Mouse (Mus musculus) spleen, postnatal 14 days (tissue): ENCODE measurements around the gene Igf1r.

ENCODE experiments used
- DNase-seq, 2 experiments: peaks; one replicate each; pipeline ENCODE4 v3.0.0; 2021 to 2022; ENCODE audit warnings: low spot score in 2 of 2

Igf1r gene

DNA sequence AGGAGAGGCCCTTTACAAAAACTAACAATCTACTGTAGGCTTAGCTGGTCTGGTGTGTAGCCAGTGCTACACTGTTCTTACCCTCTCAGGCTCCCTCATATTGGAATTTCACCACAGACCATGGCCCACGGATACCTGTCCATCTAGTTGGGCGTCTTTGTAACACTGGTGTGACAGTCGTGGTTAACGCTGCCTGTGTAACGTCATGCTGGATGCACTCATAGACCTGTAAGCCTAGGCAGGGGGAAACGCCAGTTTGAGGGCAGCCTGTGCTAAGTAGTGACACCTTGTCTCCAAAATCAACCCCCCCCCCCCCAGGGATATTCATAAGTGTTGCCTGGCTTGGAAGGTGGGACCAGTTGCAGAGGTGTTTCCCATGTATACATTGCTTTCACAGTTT is 4.7 kb downstream of the Igf1r start:
- DNase-seq: no peak

DNA sequence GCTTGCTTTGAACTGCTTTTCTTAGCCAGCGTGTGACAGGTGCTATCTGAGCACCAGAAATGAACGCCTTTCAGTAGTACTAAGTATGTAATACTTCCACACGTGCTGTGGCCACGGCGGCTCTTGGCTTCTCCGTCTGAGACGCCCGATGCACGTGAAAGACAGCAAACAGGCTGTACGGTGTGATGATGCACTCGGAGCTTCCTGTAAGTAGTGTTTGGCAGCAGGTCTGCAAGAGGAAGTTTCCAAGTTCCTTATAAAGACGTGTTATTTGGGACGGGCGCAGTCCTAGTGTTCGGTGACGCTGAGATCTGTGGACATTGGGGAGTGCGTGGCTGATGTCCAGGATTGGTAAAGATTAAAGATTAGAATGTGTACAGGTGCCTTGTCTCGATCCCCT is 5.4 kb downstream of the Igf1r start:
- DNase-seq: no peak

DNA sequence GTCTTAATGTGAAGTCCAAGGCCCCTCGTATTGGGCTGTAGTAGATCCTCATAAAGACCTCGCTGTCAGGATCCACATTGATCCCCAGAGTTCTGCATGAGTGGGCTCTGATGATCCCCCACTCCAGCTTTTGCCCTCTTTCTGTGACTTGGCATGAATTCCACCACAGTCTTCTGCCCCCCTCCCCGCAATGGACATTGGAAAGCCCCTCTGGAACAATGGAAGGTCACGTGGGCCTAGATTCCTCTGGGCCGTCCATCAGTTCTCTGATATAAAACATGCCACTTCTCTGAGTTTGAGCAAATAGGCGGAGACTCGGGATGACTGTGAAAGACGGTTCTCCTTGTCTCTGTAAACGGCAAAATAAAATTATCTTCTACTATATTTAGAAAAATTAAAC is 8.1 kb downstream of the Igf1r start:
- DNase-seq: no peak

DNA sequence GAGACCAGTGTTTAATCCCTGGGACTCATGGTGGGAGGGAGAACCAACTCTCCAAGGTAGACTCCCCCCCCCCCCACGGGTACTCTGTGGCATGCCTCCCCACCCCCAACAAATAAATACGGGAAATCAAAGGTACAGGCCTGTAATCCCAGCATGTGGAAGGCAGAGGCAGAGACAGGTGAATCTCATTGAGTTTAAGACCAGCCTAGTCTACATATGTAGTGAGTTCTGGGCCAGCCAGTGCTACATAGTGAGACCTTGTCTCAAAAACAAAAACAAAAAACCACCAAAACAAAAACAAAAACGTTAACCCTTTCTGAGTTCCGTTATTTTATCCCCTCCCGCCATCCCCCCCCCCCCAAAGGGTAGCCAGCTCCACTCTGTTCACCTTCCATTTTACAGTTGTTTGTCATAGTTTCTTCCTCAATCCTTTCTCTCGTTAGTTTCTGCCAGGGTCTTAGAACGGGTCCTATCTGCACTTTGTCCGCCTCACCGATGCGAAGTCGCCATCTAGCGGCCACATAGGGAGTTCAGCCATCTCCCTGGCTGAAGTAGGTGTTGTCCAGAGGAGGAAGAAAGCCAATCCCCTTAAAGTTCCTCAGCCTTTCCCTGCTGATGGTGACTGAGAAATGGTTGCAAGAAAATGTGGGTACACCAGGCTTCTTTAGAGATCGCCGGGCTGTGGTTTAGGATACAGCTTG is 9.1 kb downstream of the Igf1r start:
- DNase-seq: peak; percentile 57 to 76

DNA sequence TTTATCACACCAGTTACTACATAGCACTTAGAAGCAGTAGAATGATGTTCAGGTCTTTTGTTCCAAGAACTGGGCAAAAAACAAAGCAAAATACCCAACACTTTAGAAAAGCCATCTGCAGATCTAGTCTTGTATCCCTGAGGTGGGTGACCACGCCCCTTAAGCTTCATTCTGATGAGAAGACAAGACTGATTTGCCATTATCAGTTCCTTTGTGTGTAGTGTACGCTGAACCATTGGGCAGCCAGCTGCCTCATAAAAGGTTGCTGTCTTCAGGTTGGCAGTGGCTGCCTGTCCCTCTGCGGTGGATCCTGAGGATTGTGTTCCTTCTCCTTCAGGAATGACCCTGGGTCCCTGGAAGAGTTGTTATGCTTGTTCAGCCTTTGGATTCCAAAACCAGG is 11.1 kb downstream of the Igf1r start:
- DNase-seq: no peak

DNA sequence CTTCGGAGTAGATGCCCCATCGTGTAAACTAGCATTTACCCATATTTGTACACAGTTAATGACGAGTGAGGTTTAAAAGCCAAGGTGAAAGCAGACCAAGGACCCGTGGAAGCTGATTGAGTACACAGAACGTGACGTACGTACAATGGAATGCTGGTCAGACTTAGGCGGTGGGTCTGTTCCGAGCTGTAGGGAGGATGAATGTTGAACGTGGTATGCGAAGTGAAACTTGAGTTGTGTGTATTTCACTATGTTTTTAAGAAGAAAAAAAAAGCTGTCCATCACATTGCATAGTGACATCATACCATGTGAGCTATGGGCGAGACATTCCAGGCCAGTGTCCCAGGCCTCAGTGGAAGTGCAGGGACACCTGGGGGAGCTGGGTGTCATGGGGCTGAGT is 15.8 kb downstream of the Igf1r start:
- DNase-seq: no peak

DNA sequence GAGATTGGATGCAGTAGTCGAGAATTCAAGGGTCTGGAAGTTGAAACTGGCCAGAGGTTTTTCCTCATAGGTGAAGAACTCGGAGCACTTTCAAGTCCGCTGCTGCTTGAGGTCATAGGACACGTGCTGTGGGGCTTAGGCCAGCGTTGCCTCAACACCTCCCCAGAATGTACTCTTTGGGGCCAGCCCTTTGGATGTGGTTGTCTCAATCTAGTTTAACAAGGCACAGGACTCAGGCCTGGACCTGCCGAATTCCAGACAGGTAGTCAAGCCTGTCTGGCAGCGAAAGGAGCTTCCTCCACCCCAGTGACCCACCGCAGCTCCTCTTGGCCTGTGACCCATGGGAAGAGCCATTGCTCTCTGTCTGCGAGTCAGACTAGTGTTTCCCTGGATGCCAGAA is 16.4 kb downstream of the Igf1r start:
- no peak for DNase-seq

DNA sequence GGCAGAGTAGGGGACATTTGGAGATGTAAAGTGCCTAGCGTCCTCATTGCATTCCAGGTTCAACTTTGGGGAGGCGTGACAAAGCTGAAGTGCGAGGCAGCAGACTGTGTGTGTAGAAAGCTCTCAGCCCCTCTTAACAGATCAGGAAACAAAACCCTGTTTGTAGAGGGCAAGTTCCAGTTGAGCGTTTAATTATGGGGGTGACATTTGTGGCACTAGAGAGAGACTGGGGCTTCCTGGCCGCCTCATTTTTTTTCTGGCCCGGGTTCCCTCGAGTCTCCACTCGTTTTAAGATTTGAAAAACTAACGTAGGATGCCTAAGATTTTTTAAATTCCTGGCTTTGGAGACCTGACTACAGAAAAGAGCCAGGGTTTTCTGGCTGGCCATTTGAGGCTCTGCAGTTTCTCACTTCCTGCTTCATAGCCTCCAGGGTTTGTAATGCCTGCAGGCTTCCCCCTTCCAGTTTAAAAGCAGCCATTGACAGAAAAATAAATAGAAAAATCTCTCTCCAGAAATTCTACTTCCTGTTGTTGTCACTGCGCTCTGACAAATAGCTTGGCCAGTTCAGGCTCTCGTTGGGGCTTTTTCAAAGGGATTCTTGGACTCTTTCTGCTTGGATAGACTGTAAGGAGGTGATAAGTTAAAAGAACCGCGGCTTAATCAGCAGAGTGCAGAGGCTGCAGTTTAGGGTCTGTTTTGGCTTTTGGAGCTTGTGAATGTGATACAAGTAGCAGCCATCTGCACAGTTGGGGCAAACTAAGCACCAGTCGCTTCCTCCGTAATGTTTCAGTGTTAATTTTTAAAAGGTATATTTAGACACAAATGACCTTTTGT is 20.8 kb downstream of the Igf1r start:
- no peak for DNase-seq

DNA sequence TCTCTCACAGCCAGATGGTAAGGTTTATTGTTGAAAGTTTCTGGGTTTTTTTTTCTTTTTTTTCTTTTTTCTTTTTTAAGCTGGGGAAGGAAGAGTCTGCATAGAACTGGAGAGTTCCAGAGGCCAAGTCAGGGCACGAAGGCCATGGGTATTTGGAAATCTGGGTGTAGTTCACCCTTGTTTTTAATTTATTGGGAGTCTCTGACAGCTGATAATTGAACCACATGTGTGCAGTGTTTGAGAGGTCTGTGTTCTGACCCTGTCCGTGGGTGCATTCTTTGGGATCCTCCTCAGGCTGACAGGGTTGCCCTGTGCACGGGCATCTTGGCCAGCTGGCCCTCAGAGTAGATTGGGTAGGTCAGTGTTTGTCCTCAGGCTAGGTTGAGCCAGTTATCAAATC is 29.3 kb downstream of the Igf1r start:
- DNase-seq: no peak

DNA sequence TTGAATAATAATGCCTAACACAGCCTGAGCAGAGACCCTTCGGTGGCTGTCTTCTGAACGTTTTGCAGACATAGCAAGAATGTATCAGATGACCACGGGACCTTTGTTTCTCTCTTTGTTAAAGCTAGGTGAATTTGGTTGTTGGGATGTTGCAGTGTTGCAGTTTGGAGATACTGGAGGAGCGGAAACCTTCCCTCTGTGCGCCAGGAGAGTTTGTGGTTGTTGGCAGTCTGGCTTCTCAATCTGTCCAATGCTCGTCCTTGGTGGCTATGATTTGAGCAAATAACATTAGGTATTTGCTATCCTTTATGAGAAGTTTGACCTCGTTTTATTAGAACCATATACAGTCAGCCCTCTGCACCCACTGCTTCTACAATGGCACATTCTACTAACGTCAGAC is 30.2 kb downstream of the Igf1r start:
- DNase-seq: no peak

DNA sequence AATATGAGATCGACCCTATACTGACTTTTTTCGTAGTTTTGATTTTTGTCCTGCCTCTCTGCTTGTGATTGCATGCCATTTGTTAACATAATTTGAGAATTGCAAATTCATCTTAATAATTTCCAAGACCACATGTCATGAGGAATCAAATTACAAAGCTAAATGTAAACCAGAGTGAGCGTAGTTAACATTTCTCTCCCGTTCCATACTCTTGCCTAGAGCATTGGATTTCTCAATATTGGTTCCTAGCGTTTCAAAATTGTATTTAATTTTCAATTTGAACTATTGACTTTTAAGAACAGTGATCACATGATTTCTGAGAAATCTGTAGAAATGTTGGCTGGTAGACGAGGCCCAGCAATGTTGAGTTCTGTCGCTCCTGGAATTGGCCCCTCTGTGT is 30.8 kb downstream of the Igf1r start:
- no peak for DNase-seq

DNA sequence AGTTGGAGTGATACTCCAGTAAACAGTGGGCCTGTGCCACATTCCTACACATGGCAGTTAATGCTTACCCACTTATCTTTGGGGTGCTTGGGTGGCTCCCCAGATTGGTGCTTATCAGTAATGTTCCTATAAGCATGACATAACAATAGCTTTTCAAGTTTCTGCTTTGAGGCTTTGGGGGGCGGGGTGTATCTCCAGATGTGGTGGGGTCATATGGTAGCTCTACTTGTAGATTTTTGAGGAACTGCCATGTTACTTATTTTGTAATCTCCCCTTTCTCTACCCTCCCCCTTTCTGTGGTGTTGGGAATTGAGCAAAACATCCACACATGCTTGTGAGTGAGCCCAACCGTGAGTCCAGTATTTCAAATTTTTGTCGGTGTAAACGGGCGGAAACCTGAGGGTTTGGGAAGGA is 32.4 kb downstream of the Igf1r start:
- no peak for DNase-seq

DNA sequence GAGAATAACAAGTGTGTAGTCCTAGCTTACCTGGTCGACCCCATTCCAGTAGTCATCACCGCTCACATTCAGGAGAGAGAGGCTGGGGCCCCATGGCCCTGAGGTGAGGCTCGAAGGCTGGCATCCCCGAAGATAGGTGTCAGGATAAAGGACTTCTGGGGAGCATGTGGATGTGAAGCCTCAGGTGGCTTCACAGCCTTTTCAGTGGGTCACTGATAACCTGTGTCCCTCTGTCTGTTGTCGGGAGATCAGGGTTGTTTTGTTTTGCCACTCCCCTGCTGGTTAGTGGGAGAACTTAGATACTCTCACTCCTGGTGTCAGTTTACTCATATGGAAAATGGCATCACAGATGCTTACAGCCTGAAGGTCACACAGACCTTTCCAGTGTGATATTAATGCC is 32.9 kb downstream of the Igf1r start:
- no peak for DNase-seq

DNA sequence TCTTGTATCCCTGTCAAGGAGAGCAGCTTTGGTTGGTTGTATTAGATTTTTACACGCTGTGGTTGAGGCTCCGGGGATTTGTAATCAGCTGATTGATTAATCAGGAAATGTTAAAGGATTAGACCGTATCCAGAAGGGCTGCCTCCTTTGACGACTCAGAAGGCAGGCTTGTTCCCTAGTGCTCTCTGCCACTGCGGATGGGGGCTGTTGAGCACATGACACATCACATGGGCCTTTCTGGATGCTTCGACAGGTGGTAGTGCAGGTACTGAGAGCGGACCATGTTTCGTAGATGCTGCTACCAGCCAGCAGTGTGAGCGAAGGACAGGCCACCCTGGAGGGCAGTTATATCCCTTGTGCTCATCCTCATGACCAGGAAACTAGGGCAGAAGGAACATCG is 33.6 kb downstream of the Igf1r start:
- no peak for DNase-seq

DNA sequence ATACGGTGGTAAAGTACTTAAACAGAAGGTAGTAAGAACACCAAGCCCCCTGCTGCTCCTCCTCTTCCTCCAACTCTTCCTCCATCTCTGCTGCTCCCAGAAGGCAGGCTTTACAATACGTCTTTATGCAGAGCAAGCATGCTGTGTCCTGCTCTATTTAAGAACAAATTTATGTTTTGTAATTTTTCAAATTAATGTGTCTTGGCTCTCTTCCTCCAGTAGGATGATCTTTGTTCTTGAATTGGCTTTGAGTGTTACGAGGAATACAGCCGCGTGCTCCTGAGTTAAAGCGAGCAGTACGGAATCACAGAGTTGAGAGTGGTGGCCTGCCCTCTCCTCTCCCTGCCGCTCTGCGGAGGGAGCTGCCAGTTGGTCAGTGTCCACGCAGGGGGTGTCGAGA is 34.2 kb downstream of the Igf1r start:
- DNase-seq: no peak

DNA sequence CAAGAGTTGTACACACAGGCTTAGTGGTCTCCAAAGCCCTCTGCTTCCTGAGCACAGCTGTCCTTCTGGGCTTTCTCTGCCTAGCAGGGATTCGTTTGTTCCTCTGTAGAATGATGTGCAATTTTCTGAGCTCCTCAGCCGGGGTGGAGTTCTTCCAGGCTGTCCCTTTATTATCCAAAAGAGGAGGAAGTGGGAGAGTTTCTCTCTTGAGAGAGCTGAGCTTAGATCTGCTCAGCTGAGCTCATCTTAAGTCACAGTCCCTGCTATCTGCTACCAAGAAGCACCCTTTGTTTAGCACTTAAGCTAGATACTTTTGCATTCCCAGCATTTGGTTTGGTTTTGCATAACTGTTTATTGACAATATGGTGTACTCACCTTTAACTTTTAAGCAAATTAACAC is 36.7 kb downstream of the Igf1r start:
- no peak for DNase-seq

DNA sequence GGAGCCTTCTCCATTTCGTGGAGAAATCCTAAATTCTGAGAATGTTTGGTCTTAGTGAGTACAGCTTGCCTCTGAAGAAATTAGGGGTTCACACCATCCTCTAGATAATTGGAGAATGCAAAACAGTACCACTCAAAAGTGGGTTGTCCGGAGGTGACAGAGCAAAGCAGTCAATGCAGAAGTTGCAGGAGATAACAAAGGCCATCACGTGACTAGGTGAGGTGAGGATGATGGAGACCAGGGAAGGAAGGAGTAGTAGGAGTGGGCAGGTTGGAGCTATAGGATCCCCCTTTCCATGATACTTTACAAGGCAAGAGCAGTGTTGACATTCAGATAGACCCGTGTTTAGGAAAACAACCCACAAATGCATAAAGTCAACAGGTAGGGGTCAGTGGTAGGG is 41.0 kb downstream of the Igf1r start:
- DNase-seq: no peak

DNA sequence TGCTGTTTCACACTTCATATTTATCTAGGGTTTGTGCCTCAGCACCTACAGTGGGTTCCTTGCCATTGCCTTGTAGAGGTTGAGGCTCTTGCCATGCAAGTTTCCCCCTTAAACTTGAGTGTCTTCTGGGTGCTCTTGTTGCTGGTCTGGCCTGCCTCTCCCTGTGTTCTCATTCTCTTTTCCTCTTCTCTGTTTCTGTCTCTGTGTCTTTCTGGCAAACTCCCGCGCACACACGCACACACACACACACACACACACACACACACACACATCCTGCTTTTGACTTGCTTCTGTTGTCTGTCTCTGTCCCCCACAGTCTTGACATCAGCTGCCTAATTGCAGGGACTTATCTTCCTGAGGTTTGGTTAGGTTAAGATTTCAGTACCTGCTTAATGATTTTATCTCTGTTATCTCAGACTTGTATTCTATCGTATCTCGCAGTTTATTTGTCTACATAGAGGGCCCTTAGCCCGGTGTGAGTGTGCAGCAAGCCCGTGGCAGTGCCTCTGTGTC is 41.8 kb downstream of the Igf1r start:
- DNase-seq: no peak

DNA sequence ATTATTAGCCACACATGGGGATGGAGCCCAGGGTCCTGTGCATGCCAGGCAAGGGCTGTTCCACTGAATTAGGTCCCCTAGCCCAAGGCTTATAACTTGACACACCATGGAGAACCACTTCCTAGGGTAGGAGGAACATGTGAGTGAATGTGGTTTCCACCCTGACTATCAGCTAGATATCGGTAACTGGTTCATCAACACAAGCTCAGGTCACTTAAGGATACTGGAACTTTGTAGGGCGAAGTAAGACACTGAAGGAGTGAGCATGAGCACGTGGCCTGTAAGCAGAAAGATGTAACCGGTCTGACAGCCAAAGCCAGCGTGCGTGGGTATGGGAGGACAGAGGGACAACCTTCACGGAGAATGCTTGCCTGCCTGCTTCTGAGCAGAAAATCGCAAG is 42.6 kb downstream of the Igf1r start:
- no peak for DNase-seq

DNA sequence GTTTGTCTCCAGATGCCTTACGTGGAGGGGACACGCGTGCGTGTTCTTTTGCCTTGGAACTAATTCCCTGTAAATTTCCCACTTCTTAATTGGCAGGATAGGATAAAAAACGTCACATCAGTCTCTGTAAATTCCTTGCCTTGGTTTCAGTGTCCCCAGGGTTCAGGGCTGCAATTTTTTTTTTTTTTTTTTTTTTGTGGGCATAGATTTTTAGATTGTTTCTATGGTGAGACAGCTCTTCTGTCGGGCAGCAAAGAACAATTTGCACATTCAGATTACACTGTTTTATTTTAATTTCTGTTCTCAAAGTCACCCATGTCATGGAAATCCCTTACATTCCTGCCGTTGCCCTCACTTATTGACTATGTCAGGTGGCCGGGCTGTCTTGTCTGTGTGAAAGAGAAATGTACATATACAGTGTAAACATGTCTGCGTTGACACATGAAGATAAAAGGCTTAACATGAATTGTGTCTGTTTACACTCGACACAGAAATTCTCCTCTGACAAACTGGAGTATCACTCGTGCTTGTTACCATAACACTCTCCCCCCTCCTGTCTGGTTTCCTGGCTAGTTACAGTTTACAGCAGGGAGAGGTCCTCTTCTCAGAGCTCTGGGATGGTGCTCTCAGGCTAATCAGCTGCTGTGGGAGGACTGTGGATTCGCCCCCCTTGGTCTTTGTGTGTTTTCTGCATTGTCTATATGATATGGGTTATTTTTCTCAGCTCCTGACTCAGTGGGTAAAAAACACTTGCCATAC is 43.8 kb downstream of the Igf1r start:
- DNase-seq: no peak

DNA sequence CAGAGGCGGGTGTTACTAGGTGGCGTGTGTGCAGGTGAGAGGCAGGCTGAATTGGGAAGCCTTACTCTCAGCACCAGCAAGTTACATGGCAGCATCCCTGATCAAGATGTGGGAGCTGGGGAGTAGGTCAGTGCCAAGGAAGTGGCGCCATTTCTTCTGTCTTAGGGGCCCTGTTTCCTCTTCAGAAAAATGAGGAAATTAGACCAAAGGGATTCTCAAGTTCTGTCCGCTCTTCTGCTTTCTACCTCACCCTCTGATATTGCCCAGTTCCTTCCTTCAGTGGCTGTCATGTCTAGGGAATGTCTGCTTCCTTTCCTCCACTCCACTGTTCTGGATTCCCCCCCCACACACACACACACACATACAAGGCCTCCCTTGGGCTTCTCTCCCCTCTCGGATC is 48.6 kb downstream of the Igf1r start:
- no peak for DNase-seq

DNA sequence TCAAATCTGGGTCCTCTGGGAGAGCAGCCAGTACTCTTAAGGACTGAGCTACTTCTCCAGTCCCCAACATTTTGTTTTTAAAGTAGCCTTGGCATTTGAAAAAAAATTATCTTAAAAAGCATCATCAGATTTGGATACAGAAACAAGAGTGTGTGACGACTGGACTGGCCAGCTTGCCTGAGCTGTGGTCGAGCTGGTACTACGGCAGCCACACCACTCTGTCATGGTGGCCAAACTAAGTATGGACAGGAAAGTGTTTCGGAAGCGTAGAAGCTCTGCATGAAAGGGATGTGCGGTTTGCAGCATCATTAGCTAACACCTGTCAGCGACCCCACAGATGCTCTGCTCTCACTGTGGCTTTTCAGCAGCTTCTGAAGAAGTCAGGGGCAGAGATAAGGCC is 53.4 kb downstream of the Igf1r start:
- DNase-seq: no peak

DNA sequence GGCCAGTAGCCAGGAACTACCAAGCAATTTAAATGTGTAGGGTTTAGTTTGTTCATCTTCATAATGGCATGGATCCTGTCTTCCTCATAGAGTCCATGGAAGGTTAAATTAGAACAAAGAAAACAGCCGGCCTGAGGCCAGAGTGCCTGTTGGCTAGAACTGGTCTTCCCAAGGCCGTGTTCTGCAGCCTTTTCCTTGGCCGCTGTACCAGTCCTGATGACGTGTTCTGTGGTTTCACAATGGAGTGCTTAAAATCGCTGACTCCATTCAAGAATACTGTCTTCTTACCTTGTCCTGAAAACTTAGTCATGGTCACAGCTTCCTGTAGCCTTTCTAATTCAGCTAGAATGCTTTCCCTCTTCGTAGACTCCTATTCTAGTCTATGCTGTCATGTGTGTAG is 53.9 kb downstream of the Igf1r start:
- DNase-seq: no peak
